Mouse (Mus musculus) stomach, embryonic 15.5 days (tissue): ENCODE measurements around the gene Slc35e3. TPM values are rescaled to one million over a fixed set of nuclear protein-coding genes. Genes with fewer than 3 reads are reported as not detected.

Experiments used
- ATAC-seq: fragments of 200-750 bp; cut with Nextera tagmentation; 2 replicates; pipeline ENCODE4 v1.8.0; 2017; ENCODE audit warnings: low read depth, moderate number of reproducible peaks, moderate TSS enrichment; ENCODE audit not compliant: insufficient read depth, low FRiP score
- H3K27ac ChIP-seq: fragments of 300-500 bp; sonication (generic); 2 replicates; pipeline ENCODE4 v1.5.1; 2015; ENCODE audit warnings: mild to moderate bottlenecking, inconsistent platforms
- H3K27me3 ChIP-seq: fragments of 300-500 bp; sonication (generic); replicated peaks from 2 replicates; pipeline ENCODE4 v1.6.1; 2015; ENCODE audit warnings: inconsistent platforms
- H3K36me3 ChIP-seq: fragments of 300-500 bp; sonication (generic); 2 replicates; pipeline ENCODE4 v1.6.1; 2015; ENCODE audit warnings: inconsistent platforms
- H3K4me1 ChIP-seq: fragments of 300-500 bp; sonication (generic); 2 replicates; pipeline ENCODE4 v1.6.1; 2015; ENCODE audit warnings: inconsistent platforms
- H3K4me2 ChIP-seq: fragments of 300-500 bp; sonication (generic); 2 replicates; pipeline ENCODE4 v1.6.1; 2015; ENCODE audit warnings: mild to moderate bottlenecking, inconsistent platforms
- H3K4me3 ChIP-seq: fragments of 300-500 bp; sonication (generic); replicated peaks from 2 replicates; pipeline ENCODE4 v1.5.1; 2015; ENCODE audit warnings: inconsistent platforms
- H3K9ac ChIP-seq: fragments of 300-500 bp; sonication (generic); 2 replicates; pipeline ENCODE4 v1.6.1; 2015; ENCODE audit warnings: inconsistent platforms
- H3K9me3 ChIP-seq: fragments of 300-500 bp; sonication (generic); 2 replicates; pipeline ENCODE4 v1.6.1; 2016; ENCODE audit warnings: inconsistent platforms
- WGBS: fragments of 180-500 bp; shearing (Covaris S2); methylation state at CpG from one replicate; pipeline ENCODE4 v1.1.7; 2015; 5-methylcytosine and 5-hydroxymethylcytosine counted together
- polyA plus RNA-seq: library from polyadenylated mRNA; unstranded; fragments of >200 nt; fragmentation: Nextera tagmentation; extraction: Ambion mirVana; gene quantifications from 2 replicates; pipeline ENCODE4 v1.2.1, GENCODE M21; 2015

The Slc35e3 gene
- 14.5 and 16.5 TPM in 2 replicates for polyA plus RNA-seq

DNA sequence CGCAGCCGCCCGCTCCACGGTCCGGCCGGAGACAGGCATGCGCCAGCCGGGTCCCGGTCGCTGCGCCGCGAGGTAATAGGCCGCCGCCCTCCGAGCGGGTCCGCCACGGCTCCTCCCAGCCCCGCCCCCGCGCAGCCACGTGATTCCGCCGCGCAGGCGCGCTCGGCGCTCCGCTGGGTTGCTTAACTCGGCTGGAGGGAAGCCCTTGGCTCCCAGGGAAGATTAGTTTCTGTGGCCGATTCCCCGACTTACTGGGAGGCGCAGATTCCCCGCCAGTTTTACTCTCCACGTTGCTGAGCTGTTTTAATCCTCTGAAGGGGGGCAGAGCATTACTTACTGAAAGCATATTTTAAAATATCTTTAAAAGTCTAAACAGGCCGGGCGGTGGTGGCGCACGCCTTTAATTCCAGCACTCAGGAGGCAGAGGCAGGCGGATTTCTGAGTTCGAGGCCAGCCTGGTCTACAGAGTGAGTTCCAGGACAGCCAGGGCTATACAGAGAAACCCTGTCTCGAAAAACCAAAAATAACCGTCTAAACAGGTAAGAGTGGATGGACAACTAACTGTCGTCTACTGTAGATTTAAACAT, at the start of gene Slc35e3:
Gene Slc35e3, minus strand, starts transcription at position 69 of the 587 bp plus-strand sequence.
- Histone ChIP-seq H3K4me2 (peak within 1 kb of the TSS; percentile 75), H3K9me3 (no peaks in the 10 kb centered on the region), H3K4me1 (0 out of 2 replicates have a peak, but pooled peaks cover 8% of the 10 kb centered on the region), H3K4me3 (peak within 1 kb of the TSS; percentile 50), H3K36me3 (peaks cover 23% of the 10 kb centered on the region), H3K9ac (peak within 1 kb of the TSS; percentile 40), H3K27me3 (no peaks in the 10 kb centered on the region), H3K27ac (peak within 1 kb of the TSS; percentile 68)
- 13% methylated on average over 44 of the region's 46 CpGs for WGBS
- ATAC-seq = peak; percentile 96

DNA sequence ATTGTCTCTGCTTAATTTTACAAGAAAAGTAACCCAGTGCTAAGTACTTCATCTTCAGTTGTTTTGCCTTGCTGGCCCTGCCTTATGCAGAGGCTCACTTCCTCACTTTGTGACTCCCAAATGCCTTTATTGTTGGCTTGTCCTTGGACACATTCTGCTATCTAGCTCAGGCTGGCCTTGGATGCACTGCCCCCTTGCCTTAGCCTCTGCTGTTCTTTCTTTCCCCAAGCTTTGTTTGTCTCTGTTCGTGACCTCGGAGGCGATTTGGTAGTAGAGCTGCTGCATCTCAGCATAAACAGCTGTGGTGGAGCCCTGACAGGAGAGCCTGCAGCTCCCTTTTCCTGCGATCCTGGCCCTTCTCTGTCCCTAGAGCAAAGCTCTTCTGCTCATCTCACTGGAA, 49.0 kb upstream of the Slc35e3 start:
- no peak overlapping the region for H3K4me2 ChIP-seq
- no peak for ATAC-seq
- no peak overlapping the region for H3K9ac ChIP-seq
- no peaks in the 10 kb centered on the region for H3K9me3 ChIP-seq
- no peaks in the 10 kb centered on the region for H3K36me3 ChIP-seq
- H3K27me3 ChIP-seq = no peaks in the 10 kb centered on the region
- 74% methylated on average over 4 of the region's 4 CpGs for WGBS
- H3K4me3 ChIP-seq = no peak overlapping the region
- no peak overlapping the region for H3K27ac ChIP-seq
- peaks cover 11% of the 10 kb centered on the region for H3K4me1 ChIP-seq

DNA sequence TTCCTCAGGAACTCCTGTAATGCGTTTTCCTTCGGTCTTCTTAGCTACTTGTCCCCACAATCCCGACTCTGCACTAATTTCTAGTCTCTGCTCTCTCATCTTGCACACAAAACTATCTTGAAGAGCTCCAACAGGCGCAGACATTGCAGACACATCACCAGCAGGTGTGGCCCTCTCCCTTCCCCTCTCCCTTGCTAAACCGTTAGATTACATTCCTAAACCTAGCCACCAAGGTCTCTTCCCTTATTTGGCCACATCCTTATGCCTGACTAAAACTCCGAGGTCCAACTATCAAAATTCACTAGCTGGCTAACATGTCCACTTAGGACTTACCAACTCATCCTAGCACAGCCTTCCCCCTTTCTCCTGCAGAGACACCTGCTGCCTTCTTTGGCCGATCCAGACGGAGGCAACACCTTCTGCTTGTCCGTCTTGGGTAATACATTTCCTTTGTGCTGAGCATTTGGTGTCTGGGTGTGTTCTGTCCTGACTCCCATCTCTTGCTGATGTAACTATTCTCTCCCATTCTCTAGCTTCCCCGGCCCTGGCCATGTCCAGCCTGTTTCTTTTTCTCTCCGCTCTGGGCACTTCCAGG, 47.4 kb upstream of the Slc35e3 start:
- H3K9ac ChIP-seq = no peak overlapping the region
- no peaks in the 10 kb centered on the region for H3K36me3 ChIP-seq
- peaks cover 11% of the 10 kb centered on the region for H3K4me1 ChIP-seq
- H3K27ac ChIP-seq = peak overlapping the region; percentile 87
- H3K9me3 ChIP-seq = no peaks in the 10 kb centered on the region
- no peak overlapping the region for H3K4me3 ChIP-seq
- no peaks in the 10 kb centered on the region for H3K27me3 ChIP-seq
- 56% methylated on average over 11 of the region's 11 CpGs for WGBS
- ATAC-seq = no peak
- peak overlapping the region; percentile 60 for H3K4me2 ChIP-seq

DNA sequence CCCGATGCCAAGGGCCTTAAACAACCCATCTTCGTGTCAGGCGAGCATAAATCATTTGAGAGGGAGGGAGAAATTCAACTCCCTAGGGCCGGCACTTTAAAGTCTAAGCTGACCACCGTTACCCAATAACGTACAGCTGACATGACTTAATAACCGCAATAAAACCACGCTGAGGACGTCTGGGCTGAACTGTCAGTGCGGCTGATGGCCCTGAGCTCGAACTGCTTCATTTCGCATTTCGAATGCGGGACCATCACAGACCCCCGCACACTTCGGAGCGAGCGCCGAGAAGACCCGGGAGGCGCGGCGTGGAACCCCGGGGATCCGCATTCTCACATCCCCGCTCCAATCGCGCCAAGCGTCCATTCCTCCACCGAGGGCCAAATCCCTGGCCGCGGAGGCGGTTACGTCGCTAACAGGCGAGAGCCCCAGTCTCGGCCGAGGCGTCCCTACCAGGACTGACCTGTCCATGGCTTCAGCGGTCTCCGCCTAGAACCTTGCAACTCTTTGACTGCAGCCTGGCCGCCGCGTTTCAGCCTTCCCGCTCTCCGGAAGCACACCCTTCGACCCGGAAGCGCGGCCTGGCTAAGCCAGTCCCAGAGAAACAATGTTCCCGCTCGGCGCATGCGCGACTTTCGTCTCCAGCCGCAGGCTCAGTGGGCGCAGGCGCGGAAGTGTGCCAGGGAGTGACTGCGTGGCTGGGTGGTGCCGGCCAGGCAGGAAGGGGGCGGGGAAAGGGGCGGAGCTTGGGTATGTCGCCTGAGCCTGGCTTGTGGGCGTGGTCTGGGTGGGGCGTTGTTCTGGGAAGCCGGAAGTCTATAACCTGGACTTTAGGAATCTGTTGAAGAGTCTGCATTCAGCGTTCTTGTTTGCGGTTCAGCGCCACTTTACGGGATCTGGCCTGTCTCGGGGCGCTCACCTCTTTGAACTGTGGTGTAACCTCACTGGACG, 46.3 kb upstream of the Slc35e3 start, which contains the start of gene Nup107:
Gene Nup107, minus strand, starts transcription at position 565 of the 951 bp plus-strand sequence.
- Histone ChIP-seq H3K36me3 (no peaks in the 10 kb centered on the region), H3K27ac (peak within 1 kb of the TSS; percentile 87), H3K4me1 (peaks cover 11% of the 10 kb centered on the region), H3K9ac (peak within 1 kb of the TSS; percentile 75), H3K9me3 (no peaks in the 10 kb centered on the region), H3K4me2 (peak within 1 kb of the TSS; percentile 71), H3K4me3 (peak within 1 kb of the TSS; percentile 77), H3K27me3 (no peaks in the 10 kb centered on the region)
- peak; percentile 96 for ATAC-seq
- WGBS = under 1% methylated on average over 75 of the region's 75 CpGs

DNA sequence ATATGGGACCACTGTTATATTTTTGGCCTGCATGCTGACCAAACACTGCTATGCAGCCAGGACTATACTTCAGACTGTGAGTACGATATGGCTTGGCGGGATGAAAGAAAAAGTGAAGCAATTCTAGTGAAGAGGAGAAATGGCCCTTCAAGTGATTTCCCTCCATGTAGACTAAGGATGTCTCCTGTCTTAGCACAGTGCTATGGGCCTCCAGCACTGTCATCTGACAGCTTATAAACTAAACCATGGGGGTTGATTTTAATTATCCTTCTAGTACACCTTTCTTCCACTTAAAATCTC, 45.0 kb upstream of the Slc35e3 start:
- H3K9ac ChIP-seq = no peak overlapping the region
- ATAC-seq = no peak
- WGBS = 85% methylated on average over 2 of the region's 2 CpGs
- no peaks in the 10 kb centered on the region for H3K27me3 ChIP-seq
- no peak overlapping the region for H3K27ac ChIP-seq
- H3K9me3 ChIP-seq = no peaks in the 10 kb centered on the region
- peaks cover 11% of the 10 kb centered on the region for H3K4me1 ChIP-seq
- peaks cover 6% of the 10 kb centered on the region for H3K36me3 ChIP-seq
- H3K4me3 ChIP-seq = peak overlapping the region; percentile 77
- peak overlapping the region; percentile 71 for H3K4me2 ChIP-seq

DNA sequence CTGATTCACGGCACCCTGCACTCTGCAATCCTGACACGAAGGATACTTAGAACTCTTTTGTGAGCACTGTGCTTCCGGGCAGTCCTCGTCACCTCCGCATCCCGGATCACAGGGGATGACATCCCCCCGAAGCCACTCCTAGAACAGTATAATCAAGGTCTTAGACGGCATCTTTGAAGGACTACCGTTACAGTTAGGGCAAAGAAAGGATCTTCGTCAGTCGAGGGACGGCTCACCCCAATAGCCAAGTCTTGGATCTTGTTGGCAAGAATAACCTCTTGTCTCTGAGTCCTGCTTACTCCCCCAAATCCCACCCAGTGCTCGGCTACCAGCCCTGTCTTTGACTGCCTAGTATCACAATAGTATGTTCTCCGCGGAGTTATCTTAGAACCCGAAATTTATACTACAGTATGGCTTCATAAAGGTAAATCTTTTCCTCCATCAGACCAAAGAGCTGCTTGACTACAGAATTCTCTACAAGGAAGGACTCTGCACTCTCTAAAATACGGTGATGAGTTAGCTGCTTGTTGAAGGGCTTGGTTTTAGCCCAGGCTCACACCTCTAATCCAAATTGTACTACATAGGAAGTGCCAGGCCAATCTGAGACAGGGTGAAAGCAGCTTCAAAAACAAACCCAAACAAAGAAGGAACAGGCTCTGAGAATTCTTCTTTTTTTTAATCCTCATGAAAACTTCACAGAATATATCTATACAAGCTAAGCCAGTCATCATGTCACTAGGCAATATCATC, 44.4 kb upstream of the Slc35e3 start:
- peaks cover 11% of the 10 kb centered on the region for H3K4me1 ChIP-seq
- H3K36me3 ChIP-seq = peaks cover 11% of the 10 kb centered on the region
- H3K4me3 ChIP-seq = 0 out of 2 replicates have a peak overlapping the region, but pooled peaks have one; percentile 77
- no peak for ATAC-seq
- 93% methylated on average over 17 of the region's 17 CpGs for WGBS
- no peaks in the 10 kb centered on the region for H3K27me3 ChIP-seq
- no peaks in the 10 kb centered on the region for H3K9me3 ChIP-seq
- H3K9ac ChIP-seq = no peak overlapping the region
- H3K27ac ChIP-seq = no peak overlapping the region
- H3K4me2 ChIP-seq = peak overlapping the region; percentile 71; the same call in 1 of the 2 replicates

DNA sequence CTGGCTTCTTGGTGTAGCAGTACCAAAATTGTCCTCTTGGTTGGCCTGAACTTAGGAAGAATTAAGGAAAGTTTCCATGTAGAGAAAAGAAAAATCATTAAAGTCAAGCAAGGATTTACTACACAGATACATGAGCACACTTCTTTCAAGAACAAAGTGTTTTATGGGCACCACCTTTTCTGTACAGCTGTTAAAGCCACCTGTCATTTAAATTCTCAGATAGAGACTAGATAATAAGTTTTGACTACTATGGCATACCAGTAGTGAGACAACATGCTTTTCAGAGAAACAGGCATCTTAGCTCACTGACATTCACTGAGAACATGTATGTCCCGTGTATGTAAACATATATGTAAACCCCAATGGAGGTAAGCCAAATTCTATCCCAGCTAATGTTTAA, 43.8 kb upstream of the Slc35e3 start:
- Histone ChIP-seq H3K27ac (no peak overlapping the region), H3K36me3 (peaks cover 12% of the 10 kb centered on the region), H3K4me1 (peaks cover 11% of the 10 kb centered on the region), H3K4me3 (no peak overlapping the region), H3K4me2 (no peak overlapping the region), H3K27me3 (no peaks in the 10 kb centered on the region), H3K9me3 (no peaks in the 10 kb centered on the region), H3K9ac (no peak overlapping the region)
- 88% methylated on average over 1 of the region's 1 CpGs for WGBS
- no peak for ATAC-seq

DNA sequence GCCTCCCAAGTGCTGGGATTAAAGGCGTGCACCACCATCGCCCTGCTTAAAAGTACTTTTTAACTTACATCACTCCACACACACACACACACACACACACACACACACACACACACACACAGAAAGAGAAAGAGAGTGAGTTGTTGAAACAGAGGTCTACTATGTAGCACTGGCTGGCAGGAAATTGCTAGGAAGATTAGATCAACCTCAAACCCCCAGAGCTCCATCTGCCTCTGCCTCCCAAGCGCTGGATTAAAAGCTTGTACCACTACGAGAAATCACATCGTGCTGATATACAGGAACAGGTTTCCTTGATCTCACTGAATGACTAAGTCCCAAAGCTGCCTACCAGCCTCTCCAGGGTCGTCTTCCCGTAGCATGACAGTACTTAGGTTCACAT, 38.5 kb upstream of the Slc35e3 start:
- ATAC-seq = no peak
- Histone ChIP-seq H3K27ac (no peak overlapping the region), H3K9ac (no peak overlapping the region), H3K36me3 (peaks cover 46% of the 10 kb centered on the region), H3K4me1 (no peaks in the 10 kb centered on the region), H3K9me3 (no peaks in the 10 kb centered on the region), H3K4me3 (no peak overlapping the region), H3K4me2 (no peak overlapping the region), H3K27me3 (no peaks in the 10 kb centered on the region)
- WGBS = 90% methylated on average over 7 of the region's 7 CpGs

DNA sequence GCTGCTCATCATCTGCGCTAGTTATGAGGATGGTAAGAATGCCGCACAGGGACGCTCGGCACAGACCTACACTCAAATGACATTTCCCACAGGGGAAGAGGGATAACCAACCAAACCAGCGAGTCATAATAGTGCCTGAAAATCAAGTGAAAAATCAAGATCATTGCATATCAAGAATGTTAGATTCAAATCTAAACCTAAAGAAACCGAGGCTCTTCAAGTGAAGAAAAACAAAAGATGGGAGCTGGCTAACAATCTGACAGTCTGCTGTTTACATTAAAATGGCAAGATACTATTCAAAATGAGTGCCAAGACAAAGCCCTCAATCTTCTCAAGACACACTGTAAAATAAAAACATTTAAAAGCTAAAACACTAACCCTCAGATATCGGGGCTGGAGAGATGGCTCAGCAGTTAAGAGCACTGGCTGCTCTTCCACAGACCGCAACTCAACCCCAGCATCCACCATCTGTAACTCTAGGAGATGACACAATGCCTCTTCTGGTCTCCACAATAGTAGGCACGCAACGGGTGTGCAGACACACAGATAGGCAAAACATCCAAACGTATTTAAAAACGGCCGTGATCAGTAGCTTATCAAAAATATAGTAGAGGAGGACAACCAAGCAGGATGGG, 37.7 kb upstream of the Slc35e3 start:
- no peak overlapping the region for H3K27ac ChIP-seq
- H3K36me3 ChIP-seq = peaks cover 46% of the 10 kb centered on the region
- H3K9ac ChIP-seq = no peak overlapping the region
- 92% methylated on average over 13 of the region's 13 CpGs for WGBS
- no peak overlapping the region for H3K4me3 ChIP-seq
- ATAC-seq = no peak
- H3K27me3 ChIP-seq = no peaks in the 10 kb centered on the region
- no peak overlapping the region for H3K4me2 ChIP-seq
- H3K9me3 ChIP-seq = no peaks in the 10 kb centered on the region
- H3K4me1 ChIP-seq = no peaks in the 10 kb centered on the region

DNA sequence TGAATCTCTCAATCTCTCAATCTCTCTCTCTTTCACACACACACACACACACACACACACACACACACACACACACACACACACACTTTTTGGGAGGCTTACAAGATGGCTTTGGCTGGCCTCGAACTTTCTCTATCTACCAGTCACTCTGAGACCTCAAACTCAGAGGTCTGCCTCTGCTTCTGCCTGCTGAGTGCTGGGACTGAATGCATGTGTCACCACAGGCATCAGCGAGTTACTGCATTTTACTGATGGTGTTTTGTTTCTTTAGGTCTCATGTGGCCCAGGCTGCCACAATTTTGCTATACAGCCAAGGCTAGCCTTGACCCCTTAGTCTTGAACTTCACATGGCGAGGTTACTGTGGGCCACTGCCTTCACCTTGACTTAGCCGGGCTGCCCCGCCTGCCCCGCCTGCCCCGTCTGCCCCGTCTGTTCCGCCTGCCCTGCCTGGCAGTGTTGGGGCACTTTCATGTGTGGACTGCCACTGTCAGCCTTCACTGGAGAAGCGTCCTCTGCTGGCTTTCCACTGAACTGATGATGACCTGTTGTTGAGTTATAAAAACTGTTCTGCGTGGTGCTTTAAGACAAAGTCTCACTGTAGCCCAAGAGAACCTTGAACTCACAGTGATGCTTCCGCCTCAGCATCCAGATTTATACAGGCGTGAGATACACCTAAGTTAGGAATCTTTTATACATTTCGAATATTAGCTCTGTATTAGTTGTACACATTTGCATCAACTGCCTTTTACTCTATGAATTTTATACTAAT, 36.5 kb upstream of the Slc35e3 start:
- no peak for ATAC-seq
- Histone ChIP-seq H3K4me3 (no peak overlapping the region), H3K36me3 (peaks cover 50% of the 10 kb centered on the region)

More for the DNA sequence above, 36.5 kb upstream of the Slc35e3 start:
- WGBS = 91% methylated on average over 14 of the region's 14 CpGs
- no peak overlapping the region for H3K27ac ChIP-seq
- no peaks in the 10 kb centered on the region for H3K27me3 ChIP-seq
- H3K9ac ChIP-seq = no peak overlapping the region
- no peaks in the 10 kb centered on the region for H3K9me3 ChIP-seq
- H3K4me2 ChIP-seq = no peak overlapping the region
- H3K4me1 ChIP-seq = no peaks in the 10 kb centered on the region
